Mouse (Mus musculus) ZHBTc4 (cell line): Measurements from ENCODE around the gene BC025920.
A peak's percentile ranks its signal among the peaks of the same experiment; 100 is the strongest.

Source experiments
- DNase-seq: peaks from one replicate; pipeline ENCODE4 v3.0.0-alpha.2; 2011; ENCODE audit warnings: low read depth, low spot score

The BC025920 gene

GRCm38 (mm10) chr10:81604019-81604967 lies 1.8 kb upstream of the BC025920 start:
- DNase-seq, result no peak

- DNase-seq, result peak; percentile 90
Measured at GRCm38 (mm10) chr10:81604968-81605665, 953 bp upstream of the BC025920 start.

- DNase-seq, result no peak
Measured at GRCm38 (mm10) chr10:81605666-81605973, 450 bp upstream of the BC025920 start.

- no peak for DNase-seq
Measured at GRCm38 (mm10) chr10:81608308-81608707, 2.2 kb downstream of the BC025920 start.

DNA sequence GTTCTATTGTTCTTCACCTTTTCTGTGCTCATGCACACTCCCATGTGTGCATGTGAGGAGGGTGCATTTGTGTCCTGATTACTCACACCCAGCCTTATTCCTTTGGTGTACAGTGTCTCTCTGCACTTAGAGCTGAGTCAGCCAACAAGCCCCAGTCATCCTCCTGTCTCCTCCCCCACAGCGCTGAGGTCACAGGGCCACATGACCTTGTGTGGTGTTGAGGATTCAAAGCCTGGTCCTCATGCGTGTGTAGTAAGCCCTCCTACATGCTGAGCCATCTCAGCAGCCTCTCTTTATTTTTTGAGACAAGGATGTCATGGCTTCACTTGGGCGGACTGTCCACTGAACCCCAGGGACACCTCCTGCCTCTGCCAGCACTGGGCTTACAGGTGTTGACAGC lies 6.7 kb downstream of the BC025920 start:
- peak; percentile 72 for DNase-seq

DNA sequence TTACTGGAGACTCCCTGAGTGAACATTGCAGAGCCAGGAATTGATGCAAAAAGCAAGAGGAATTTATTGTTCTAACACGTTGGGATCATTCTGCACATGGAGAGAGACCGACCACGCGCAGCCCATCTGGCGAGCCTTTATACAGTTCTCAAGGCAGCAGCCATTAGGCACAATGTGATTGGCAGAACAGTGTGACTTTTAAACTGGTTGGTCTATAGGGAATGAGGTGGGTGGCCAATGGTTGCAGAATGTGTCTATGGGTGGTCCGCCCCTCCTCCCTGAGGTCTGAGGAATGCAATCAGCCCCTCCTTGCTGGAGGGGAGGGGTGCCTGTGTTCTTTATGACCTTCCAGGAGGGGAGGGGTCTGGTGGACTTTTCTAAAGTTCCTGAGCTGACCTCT lies 9.4 kb downstream of the BC025920 start:
- DNase-seq, result peak; percentile 94

DNA sequence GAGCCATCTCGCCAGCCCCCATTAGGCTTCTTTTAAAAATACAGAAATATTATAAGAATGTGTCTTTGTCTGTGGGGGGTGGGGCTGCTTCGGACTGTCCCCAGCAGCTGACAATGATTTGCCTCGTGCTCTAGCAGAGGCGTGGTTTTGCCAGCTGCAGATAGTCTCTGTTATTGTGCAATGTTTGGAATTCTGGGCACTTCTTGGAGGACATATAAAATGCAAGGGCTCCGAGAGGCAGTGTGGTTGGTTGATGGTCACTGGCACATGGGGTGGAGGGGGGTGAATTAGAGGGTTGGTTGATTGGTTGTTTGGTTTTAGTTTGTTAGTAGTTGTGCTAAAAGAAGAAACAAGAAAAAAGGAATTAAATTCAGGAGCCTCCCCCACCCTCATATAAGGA lies 13.9 kb downstream of the BC025920 start:
- DNase-seq, result no peak

- peak; percentile 76 for DNase-seq
Measured at GRCm38 (mm10) chr10:81620786-81621185, 14.7 kb downstream of the BC025920 start.

DNA sequence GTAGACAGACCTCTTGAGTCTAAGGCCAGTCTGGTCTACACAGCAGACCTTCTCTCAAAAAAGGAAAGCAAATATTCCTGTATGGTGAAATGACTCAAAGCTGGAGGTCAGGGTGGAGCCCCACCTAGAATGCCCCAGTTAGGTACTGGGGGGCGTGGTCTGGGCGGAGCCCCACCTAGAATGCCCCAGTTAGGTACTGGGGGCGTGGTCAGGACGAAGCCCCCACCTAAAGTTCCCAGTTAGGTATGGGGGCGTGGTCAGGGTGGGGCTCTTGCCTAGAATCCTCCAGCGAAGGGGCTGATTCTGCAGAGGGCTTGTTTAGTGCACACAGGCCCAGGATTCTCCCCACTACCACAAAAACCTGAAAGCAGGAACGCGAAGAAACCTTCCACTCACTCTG lies 17.4 kb downstream of the BC025920 start:
- peak; percentile 93 for DNase-seq

DNA sequence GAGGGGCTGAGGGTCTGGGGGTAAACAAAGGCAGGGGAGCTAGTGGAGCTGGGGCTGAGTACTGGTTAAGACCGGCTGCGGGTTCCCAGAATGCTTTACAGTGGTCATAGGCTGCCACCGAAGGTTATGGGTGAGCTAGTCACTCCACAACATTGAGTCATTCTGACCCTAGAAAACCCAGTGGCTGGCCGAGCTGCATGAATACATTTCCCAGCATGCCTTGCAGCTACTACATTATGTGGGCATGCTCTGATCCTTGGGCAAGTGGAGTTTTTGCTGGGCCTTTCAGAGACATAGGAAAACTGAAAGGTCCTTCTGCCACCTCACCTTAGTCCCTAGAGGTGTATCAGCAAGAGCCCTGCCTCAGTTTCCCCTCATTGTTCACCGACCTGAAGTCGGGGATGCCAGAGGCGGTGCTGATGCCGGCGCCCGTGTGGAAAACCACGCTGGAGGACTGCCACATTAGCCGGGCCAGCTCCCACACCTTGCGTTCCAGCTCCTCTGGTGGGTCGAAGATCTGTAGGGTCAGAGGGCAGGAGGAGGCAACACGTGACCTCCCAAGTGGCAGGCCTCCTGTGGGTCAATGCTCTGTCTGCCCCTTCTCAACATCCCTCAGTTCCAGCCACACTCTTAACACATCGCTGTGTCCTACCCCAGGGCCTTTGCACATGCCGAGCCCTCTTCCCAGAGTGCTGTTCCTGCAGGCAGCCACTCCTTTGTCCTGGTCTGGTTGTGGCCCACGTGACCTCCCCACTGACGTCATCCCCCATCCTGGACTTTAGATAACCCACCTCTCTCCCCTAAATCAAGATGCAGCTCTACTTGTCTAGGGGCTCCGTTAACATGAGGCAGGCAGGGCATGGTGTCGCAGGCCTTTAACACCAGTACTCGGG lies 20.3 kb downstream of the BC025920 start:
- peak; percentile 83 for DNase-seq

DNA sequence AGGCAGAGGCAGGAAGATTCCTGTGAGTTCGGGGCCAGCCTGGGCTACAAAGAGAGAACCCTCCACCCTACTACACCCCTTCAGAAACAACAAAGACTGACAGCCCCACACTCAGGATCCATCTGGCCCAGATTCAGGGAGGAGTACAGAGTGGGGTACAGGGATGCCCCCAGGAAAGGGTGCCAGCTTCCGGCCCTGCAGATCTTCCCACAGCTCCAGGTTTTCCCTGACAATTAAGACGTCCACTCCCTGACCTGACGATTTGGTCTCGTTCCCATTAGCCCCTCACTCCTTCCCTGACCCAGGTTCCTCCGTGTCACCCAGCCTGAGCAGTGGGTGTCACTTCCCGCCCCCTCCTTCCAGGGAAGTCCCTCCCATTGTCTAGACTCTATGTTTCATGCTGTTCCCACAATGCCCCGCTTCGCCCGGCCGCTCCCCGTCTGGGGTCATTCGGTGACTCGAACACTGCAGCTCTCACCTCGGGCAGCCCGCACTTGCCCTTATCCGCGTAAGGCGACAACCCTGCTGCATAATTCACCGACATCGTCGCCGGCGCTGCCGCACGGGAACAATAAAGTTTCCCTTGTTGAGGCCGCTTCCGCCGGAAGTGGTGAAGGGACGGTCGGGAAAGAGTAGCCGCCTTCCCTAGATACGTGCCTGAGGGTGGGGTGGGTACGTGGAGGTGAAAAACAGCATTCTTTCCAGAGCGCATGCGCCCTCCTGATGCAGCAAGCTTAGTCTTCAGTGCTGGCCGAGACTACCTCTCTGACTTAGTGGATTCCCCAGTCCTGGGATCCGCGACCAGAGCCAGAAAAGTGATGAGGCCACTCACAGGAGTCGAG lies 21.1 kb downstream of the BC025920 start, which contains the start of gene Sirt6:
Gene Sirt6 (minus strand): TSS at position 804 of the 842 bp plus-strand sequence.
- DNase-seq, result peak; percentile 98

- DNase-seq, result no peak
Measured at GRCm38 (mm10) chr10:81627836-81628220, 21.8 kb downstream of the BC025920 start.

DNA sequence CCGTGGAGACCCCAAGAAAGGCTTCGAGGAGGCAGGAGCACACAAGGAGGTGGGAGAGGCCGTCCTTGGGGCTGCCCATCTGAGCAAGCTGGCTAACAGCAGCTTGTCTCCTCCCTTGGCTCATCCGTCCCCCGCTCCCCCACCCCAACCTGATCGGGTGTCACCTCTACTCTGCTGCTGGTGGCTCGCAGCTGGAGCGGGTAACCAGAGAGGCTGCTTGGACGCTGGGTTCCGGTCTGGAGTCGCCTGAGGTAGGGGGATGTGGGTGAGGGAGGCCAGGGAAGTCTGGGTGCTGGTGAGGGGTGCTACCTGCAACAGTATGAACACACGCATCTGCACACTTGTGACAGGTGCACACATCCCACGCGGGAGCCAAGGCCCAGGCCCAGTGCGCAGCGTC lies 22.3 kb downstream of the BC025920 start, which contains the start of gene Ankrd24:
Gene Ankrd24 (plus strand): TSS at position 151 of the 400 bp plus-strand sequence.
- peak; percentile 28 for DNase-seq

GRCm38 (mm10) chr10:81633253-81634099 lies 27.4 kb downstream of the BC025920 start:
- peak; percentile 98 for DNase-seq

DNA sequence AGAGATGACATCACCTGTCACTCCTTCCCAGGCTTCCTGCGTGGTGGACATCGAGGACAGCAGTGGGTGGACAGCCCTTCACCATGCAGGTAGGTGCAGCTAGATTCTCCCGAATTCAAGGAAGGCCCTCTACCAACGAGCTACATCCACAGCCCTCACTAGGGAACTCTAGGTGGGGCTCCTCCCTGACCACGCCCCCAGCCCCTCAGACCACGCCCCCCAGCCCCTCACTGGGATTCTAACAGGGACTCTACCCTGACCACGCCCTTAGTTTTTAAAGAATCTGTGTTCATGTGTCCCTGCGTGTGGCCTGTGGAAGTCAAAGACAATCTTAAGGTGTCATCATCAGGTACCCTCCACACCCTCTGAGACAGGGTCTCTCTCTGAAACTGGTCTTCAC lies 30.3 kb downstream of the BC025920 start:
- peak; percentile 72 for DNase-seq

DNA sequence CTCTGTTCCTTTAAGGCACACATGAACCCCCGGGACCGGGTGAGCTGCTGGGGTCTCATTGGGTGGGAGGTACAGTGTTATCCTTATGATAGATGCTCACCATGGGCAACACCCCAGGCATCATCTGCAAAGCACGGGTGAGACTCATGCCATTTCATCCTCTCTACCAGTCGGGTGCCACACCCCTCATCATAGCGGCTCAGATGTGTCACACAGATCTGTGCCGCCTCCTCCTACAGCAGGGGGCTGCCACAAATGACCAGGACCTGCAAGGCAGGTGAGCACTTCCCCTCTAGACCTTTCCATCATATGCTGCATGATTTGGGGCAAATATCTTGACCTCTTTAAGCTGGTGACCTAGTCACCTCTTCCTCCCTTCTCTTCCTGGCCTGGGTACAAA lies 32.0 kb downstream of the BC025920 start:
- DNase-seq, result no peak

DNA sequence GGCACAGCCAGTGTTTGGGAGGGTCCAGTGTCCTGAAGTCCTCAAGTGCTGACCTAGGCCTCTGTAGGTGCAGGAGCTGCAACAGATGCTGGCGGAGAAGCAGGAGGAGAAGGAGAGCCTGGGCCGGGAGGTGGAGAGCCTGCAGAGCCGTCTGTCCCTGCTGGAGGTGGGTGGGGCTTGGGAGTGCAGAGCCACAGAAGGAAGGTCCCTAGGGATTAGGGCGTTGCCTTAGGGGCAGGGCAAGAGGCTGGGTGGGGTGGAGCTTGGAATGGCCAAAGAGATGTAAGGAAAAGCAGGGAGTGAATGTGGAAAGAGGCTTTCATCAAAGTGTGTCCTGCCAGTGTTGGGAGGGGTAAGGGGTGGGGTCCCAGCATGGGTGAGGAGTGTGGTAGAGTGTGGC lies 34.8 kb downstream of the BC025920 start:
- peak; percentile 94 for DNase-seq

GRCm38 (mm10) chr10:81641566-81641965 lies 35.5 kb downstream of the BC025920 start:
- no peak for DNase-seq

GRCm38 (mm10) chr10:81641978-81642647 lies 36.0 kb downstream of the BC025920 start:
- no peak for DNase-seq
